Comparison of ENCODE assay signal across 8 mouse cellular contexts in the genomic region with DNA sequence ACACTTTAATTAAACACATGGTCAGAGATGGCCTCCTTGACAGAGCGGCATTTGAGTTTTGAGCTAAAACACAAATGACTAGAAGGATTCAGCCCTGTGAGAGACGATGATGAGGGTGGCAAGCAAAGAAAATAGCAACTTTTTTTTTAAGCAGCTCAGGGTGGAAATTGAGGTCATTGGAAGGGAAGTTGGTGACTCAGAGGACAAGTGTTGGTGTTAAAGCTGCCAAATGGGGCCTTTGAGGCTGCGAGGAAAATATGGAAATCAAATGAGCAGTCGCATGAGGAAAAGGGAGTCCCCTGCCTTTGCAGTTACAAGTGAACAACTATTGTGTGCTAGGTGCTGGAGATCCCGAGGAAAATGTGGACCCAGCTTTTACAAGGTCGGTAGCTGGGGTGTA.
DNase-seq lines count a peak whose midpoint lies in the region; ATAC-seq and TF ChIP-seq lines count a peak whose summit lies in the region.

No protein-coding gene starts in this region.

- 22% methylated on average over 6 of the region's 6 CpGs for WGBS in cerebellum, adult 2 months
- WGBS in heart, adult 2 months: 34% methylated on average over 6 of the region's 6 CpGs
- WGBS in limb, embryonic 13.5 days: 25% methylated on average over 6 of the region's 6 CpGs

- TF ChIP-seq POLR2A in cerebellum, adult 2 months (IDR thresholded peaks at IDR 0.05; ENCODE audit: borderline replicate concordance, insufficient read depth, low read length): no peak; the same call in 1 of the 2 replicates
- TF ChIP-seq POLR2A in heart, adult 2 months (IDR thresholded peaks at IDR 0.05; ENCODE audit: insufficient read depth, low read depth, low read length): 0 out of 2 replicates have a peak, but pooled peaks have one; percentile 16

- DNase-seq in cerebellum, adult 2 months: peak; percentile 53 to 79
- DNase-seq in cerebellum, adult 11-12 months: no peak
- peak; percentile 89 for DNase-seq in 416B (ENCODE audit: low read depth)
- DNase-seq in heart, adult 2 months: peak in 1 of 2 experiments; percentile 20
- no peak for DNase-seq in frontal cortex, adult 2 months (ENCODE audit: extremely low spot score in 1 of 2, low spot score in 1 of 2)
- no peak for DNase-seq in natural killer cell, adult 2 months (ENCODE audit: low spot score in 2 of 2)

- no peaks in the 10 kb centered on the region for H3K9me3 ChIP-seq in limb, embryonic 13.5 days

- no peaks in the 10 kb centered on the region for H3K27me3 ChIP-seq in cerebellum, adult 2 months (ENCODE audit: control insufficient read depth, insufficient read depth, low read length)
- no peaks in the 10 kb centered on the region for H3K27me3 ChIP-seq in heart, adult 2 months (ENCODE audit: control insufficient read depth, insufficient read depth, low read length)
- H3K27me3 ChIP-seq in limb, embryonic 13.5 days: peaks cover 13% of the 10 kb centered on the region

- peak overlapping the region; percentile 96 for H3K4me2 ChIP-seq in limb, embryonic 13.5 days (replicated peaks)

- peak overlapping the region; percentile 92 for H3K4me3 ChIP-seq in cerebellum, adult 2 months (replicated peaks; ENCODE audit: insufficient read depth, low read depth, low read length)
- H3K4me3 ChIP-seq in heart, adult 2 months: no peak overlapping the region
- peak overlapping the region; percentile 83 for H3K4me3 ChIP-seq in limb, embryonic 13.5 days

- no peak for TF ChIP-seq CTCF in cerebellum, adult 2 months (IDR thresholded peaks at IDR 0.05; ENCODE audit: borderline replicate concordance, insufficient read depth, low read depth, low read length)
- TF ChIP-seq CTCF in heart, adult 2 months (IDR thresholded peaks at IDR 0.05): no peak

- H3K79me2 ChIP-seq in heart, adult 2 months (replicated peaks; ENCODE audit: control insufficient read depth, insufficient read depth, low read length): no peaks in the 10 kb centered on the region

- H3K27ac ChIP-seq in cerebellum, adult 2 months (ENCODE audit: insufficient read depth, low read length): peak overlapping the region; percentile 100
- peak overlapping the region; percentile 95; the same call in 1 of the 2 replicates for H3K27ac ChIP-seq in heart, adult 2 months
- H3K27ac ChIP-seq in limb, embryonic 13.5 days: no peak overlapping the region

- intact Hi-C loops in heart, adult 2 months (cut with DNase I): loop anchor here (2.0 to 5.0 kb wide), 2 partner anchors 21 to 166 kb away; partner anchors contain the start of gene Thoc3

- TF ChIP-seq EP300 in heart, adult 2 months (IDR thresholded peaks at IDR 0.05; ENCODE audit: insufficient read depth, low read depth, low read length): no peak

- H3K9ac ChIP-seq in heart, adult 2 months (ENCODE audit: low read depth, low read length): no peak overlapping the region
- peak overlapping the region; percentile 95; the same call in 1 of the 2 replicates for H3K9ac ChIP-seq in limb, embryonic 13.5 days

- no peaks in the 10 kb centered on the region for H3K36me3 ChIP-seq in heart, adult 2 months (ENCODE audit: control insufficient read depth, insufficient read depth, low read length)
- H3K36me3 ChIP-seq in limb, embryonic 13.5 days: no peaks in the 10 kb centered on the region

- H3K4me1 ChIP-seq in cerebellum, adult 2 months (ENCODE audit: control insufficient read depth, insufficient read depth, low read length): peaks cover 40% of the 10 kb centered on the region
- H3K4me1 ChIP-seq in heart, adult 2 months (ENCODE audit: control insufficient read depth, insufficient read depth, low read length): peaks cover 3% of the 10 kb centered on the region; the same call in 1 of the 2 replicates
- H3K4me1 ChIP-seq in limb, embryonic 13.5 days: peaks cover 24% of the 10 kb centered on the region

- no peak for ATAC-seq in limb, embryonic 13.5 days (ENCODE audit: low FRiP score, low read depth)
- no peak for ATAC-seq in megakaryocyte-erythroid progenitor cell, adult 5-6 weeks (replicated peaks; ENCODE audit: low FRiP score, low TSS enrichment, poor library complexity, severe bottlenecking)

Comparison
In these comparisons a context has a peak if more than half of its experiments do, and no peak if none do; other contexts are left out.
1. DNase-seq: peak in cerebellum, adult 2 months (2 of 2) and 416B (single experiment); none in cerebellum, adult 11-12 months (single experiment), frontal cortex, adult 2 months (0 of 2) and natural killer cell, adult 2 months (0 of 2).